Mouse (Mus musculus): ENCODE measurements around the gene Gm17490.

Gm17490 gene

DNA sequence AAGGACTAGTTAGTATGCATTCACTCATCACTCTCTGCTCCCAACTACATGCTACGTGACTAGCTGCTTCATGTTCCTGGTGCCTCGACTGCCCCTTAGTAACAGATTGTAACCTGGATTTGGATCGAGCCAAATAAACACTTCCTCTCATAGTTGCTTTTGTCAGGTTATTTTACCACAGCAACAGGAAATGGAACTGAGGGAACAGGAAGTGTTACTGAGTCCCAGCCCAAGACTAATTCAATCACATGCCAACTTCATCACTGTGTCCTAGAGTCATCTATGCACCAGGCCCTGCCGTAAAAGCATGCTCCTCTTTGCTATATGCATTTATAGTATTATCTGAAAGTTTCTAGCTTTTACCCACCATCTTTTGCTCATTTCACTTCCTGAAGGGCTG lies 38.1 kb downstream of the Gm17490 start:
- ChIA-PET POLR2A (interaction anchor here in 1 of 4 experiments (1.6 kb wide), 1 partner anchor 15 kb away, joined by 4 read pairs; no protein-coding TSS in a partner anchor), CTCF (no interaction called here)

- POLR2A ChIA-PET, result interaction anchor here in 3 of 4 experiments (0.9 to 1.5 kb wide), 5 partner anchors 8 to 23 kb away, joined by 3 to 6 read pairs (median 5); no protein-coding TSS in a partner anchor
- CTCF ChIA-PET, result interaction anchor here in 3 of 4 experiments (1.0 to 1.4 kb wide), 6 partner anchors 9 to 110 kb away, joined by 3 to 4 read pairs (median 3); no protein-coding TSS in a partner anchor
Measured at GRCm38 (mm10) chr2:11579399-11579798, 46.7 kb downstream of the Gm17490 start.

- CTCF ChIA-PET, result interaction anchor here in 3 of 4 experiments (0.9 to 1.4 kb wide), 4 partner anchors 11 to 206 kb away, joined by 3 to 4 read pairs (median 4); no protein-coding TSS in a partner anchor
- POLR2A ChIA-PET, result interaction anchor here in 1 of 4 experiments (0.9 kb wide), 1 partner anchor 10 kb away, joined by 3 read pairs; no protein-coding TSS in a partner anchor
Measured at GRCm38 (mm10) chr2:11578187-11578586, 47.9 kb downstream of the Gm17490 start.

All from embryonic stem cell, embryonic (primary cell).